ENCODE assay signal across 8 mouse cellular contexts in genomic region chr8:10153611-10154438, GRCm38 (mm10). TPM values are rescaled to one million over a fixed set of nuclear protein-coding genes. Genes with fewer than 3 reads are reported as not detected.
A peak's percentile ranks its signal among the peaks of the same experiment; 100 is the strongest.
DNase-seq lines count a peak whose midpoint lies in the region; ATAC-seq and TF ChIP-seq lines count a peak whose summit lies in the region.

Myo16 (plus strand) TSS chr8:10153911.

- peak within 1 kb of the TSS; percentile 41 for H3K4me3 ChIP-seq in embryonic fibroblast, embryonic 13.5 days (ENCODE audit: insufficient read depth, low read length)
- H3K4me3 ChIP-seq in intestine, embryonic 16.5 days (ENCODE audit: low read length) = peak within 1 kb of the TSS; percentile 56
- peak within 1 kb of the TSS; percentile 40 for H3K4me3 ChIP-seq in lung, postnatal 0 days (ENCODE audit: low read depth, low read length)
- H3K4me3 ChIP-seq in stomach, postnatal 0 days (ENCODE audit: low read depth, low read length) = peak within 1 kb of the TSS; percentile 51

- H3K27ac ChIP-seq in embryonic fibroblast, embryonic 13.5 days (ENCODE audit: insufficient read depth, low read length) = no peak within 1 kb of the TSS
- H3K27ac ChIP-seq in intestine, embryonic 16.5 days (ENCODE audit: low read length) = no peak within 1 kb of the TSS
- H3K27ac ChIP-seq in lung, postnatal 0 days (ENCODE audit: low read length) = no peak within 1 kb of the TSS
- H3K27ac ChIP-seq in stomach, postnatal 0 days (replicated peaks) = 0 out of 2 replicates have a peak within 1 kb of the TSS, but pooled peaks have one; percentile 8

- TF ChIP-seq CTCF in embryonic fibroblast, embryonic 13.5 days (IDR thresholded peaks at IDR 0.05; ENCODE audit: borderline replicate concordance, insufficient read depth, low read length) = no peak
- no peak for TF ChIP-seq CTCF in lung, postnatal 0 days (IDR thresholded peaks at IDR 0.05)
- no peak for TF ChIP-seq CTCF in stomach, postnatal 0 days (IDR thresholded peaks at IDR 0.05; ENCODE audit: low read depth)

- peak; percentile 8 for DNase-seq in gastrocnemius, postnatal 10 days
- no peak for DNase-seq in gastrocnemius, adult 18-20 months (ENCODE audit: low spot score)
- DNase-seq in ES-CJ7 (ENCODE audit: low read depth, low spot score) = peak; percentile 20
- no peak for DNase-seq in lung, postnatal 0 days (ENCODE audit: low spot score)
- DNase-seq in stomach, postnatal 0 days (ENCODE audit: low spot score) = peak; percentile 59
- no peak for DNase-seq in spleen, postnatal 4 days (ENCODE audit: low spot score in 2 of 2)

- no peak for TF ChIP-seq EP300 in lung, postnatal 0 days (IDR thresholded peaks at IDR 0.05)
- no peak for TF ChIP-seq EP300 in stomach, postnatal 0 days (optimal IDR thresholded peaks at IDR 0.05)

- WGBS in intestine, embryonic 16.5 days = 1% methylated on average over 59 of the region's 61 CpGs
- WGBS in lung, postnatal 0 days = 1% methylated on average over 56 of the region's 61 CpGs
- WGBS in stomach, postnatal 0 days = 2% methylated on average over 54 of the region's 61 CpGs

- peaks cover 16% of the 10 kb centered on the region; the same call in 1 of the 2 replicates for H3K27me3 ChIP-seq in intestine, embryonic 16.5 days (replicated peaks; ENCODE audit: control insufficient read depth, insufficient read depth, low read length)
- peaks cover 2% of the 10 kb centered on the region; the same call in 1 of the 2 replicates for H3K27me3 ChIP-seq in lung, postnatal 0 days (replicated peaks; ENCODE audit: insufficient read depth, low read length)
- no peaks in the 10 kb centered on the region; the same call in 1 of the 2 replicates for H3K27me3 ChIP-seq in stomach, postnatal 0 days (ENCODE audit: control insufficient read depth, insufficient read depth, low read length)

- no peak for TF ChIP-seq POLR2A in embryonic fibroblast, embryonic 13.5 days (IDR thresholded peaks at IDR 0.05; ENCODE audit: low read depth, low read length)

- peak; percentile 68 for ATAC-seq in intestine, embryonic 16.5 days
- ATAC-seq in lung, postnatal 0 days = peak; percentile 58
- ATAC-seq in stomach, postnatal 0 days (ENCODE audit: low FRiP score, low TSS enrichment) = peak; percentile 58

- no peaks in the 10 kb centered on the region for H3K36me3 ChIP-seq in intestine, embryonic 16.5 days (ENCODE audit: control insufficient read depth, insufficient read depth, low read length)
- no peaks in the 10 kb centered on the region for H3K36me3 ChIP-seq in lung, postnatal 0 days (ENCODE audit: insufficient read depth, low read length)
- no peaks in the 10 kb centered on the region for H3K36me3 ChIP-seq in stomach, postnatal 0 days (ENCODE audit: control insufficient read depth, insufficient read depth, low read length)

- H3K9ac ChIP-seq in intestine, embryonic 16.5 days (ENCODE audit: low read depth, low read length) = peak within 1 kb of the TSS; percentile 63
- H3K9ac ChIP-seq in lung, postnatal 0 days (replicated peaks; ENCODE audit: low read depth) = 0 out of 2 replicates have a peak within 1 kb of the TSS, but pooled peaks have one; percentile 19
- H3K9ac ChIP-seq in stomach, postnatal 0 days (ENCODE audit: low read length) = peak within 1 kb of the TSS; percentile 53

- peak within 1 kb of the TSS; percentile 87 for H3K4me2 ChIP-seq in intestine, embryonic 16.5 days (ENCODE audit: low read depth, low read length)
- peak within 1 kb of the TSS; percentile 82 for H3K4me2 ChIP-seq in lung, postnatal 0 days (replicated peaks; ENCODE audit: low read depth, low read length)
- peak within 1 kb of the TSS; percentile 95 for H3K4me2 ChIP-seq in stomach, postnatal 0 days (replicated peaks; ENCODE audit: low read depth)

- H3K9me3 ChIP-seq in intestine, embryonic 16.5 days (ENCODE audit: control insufficient read depth, low read length) = no peaks in the 10 kb centered on the region; the same call in 1 of the 2 replicates
- H3K9me3 ChIP-seq in lung, postnatal 0 days (ENCODE audit: low read length) = no peaks in the 10 kb centered on the region
- H3K9me3 ChIP-seq in stomach, postnatal 0 days (ENCODE audit: control insufficient read depth, low read length) = no peaks in the 10 kb centered on the region

- no peaks in the 10 kb centered on the region for H3K4me1 ChIP-seq in embryonic fibroblast, embryonic 13.5 days (ENCODE audit: control insufficient read depth, insufficient read depth, low read length)
- H3K4me1 ChIP-seq in intestine, embryonic 16.5 days (ENCODE audit: control insufficient read depth, insufficient read depth, low read length) = no peaks in the 10 kb centered on the region
- H3K4me1 ChIP-seq in lung, postnatal 0 days (ENCODE audit: insufficient read depth, low read depth, low read length) = no peaks in the 10 kb centered on the region
- no peaks in the 10 kb centered on the region for H3K4me1 ChIP-seq in stomach, postnatal 0 days (replicated peaks; ENCODE audit: control insufficient read depth, insufficient read depth)

RNA-seq across cellular contexts. Expression of gene Myo16, which starts in this region (rescaled TPM):
- 1 to 10 TPM; 3.9 to 5.3 TPM for total RNA-seq in gastrocnemius, postnatal 10 days (2021)
- total RNA-seq in gastrocnemius, adult 18-20 months (2021) = under 1 TPM; 0.12 to 0.21 TPM
- polyA plus RNA-seq in embryonic fibroblast, embryonic 13.5 days (2011; ENCODE audit: insufficient read length, low read depth, missing spikeins) = 0.12 TPM in 2 replicates
- 0.02 and 0.11 TPM in 2 replicates for polyA plus RNA-seq in intestine, embryonic 16.5 days (2015; fragmentation: Nextera tagmentation; extraction: Ambion mirVana)
- polyA plus RNA-seq in lung, postnatal 0 days (2015; fragmentation: Nextera tagmentation; extraction: Ambion mirVana) = 0.17 and 0.40 TPM in 2 replicates
- 1.5 and 1.7 TPM in 2 replicates for polyA plus RNA-seq in stomach, postnatal 0 days (2015; fragmentation: Nextera tagmentation; extraction: Ambion mirVana)

Comparison
In these comparisons a context has a peak if more than half of its experiments do, and no peak if none do; other contexts are left out.
1. RNA of gene Myo16 (total RNA-seq): 3.9 to 5.3 TPM in gastrocnemius, postnatal 10 days; 0.12 to 0.21 TPM in gastrocnemius, adult 18-20 months; every median in the first group is over 4 times any median in the second.
2. DNase-seq: peak in gastrocnemius, postnatal 10 days (single experiment), ES-CJ7 (single experiment) and stomach, postnatal 0 days (single experiment); none in gastrocnemius, adult 18-20 months (single experiment), lung, postnatal 0 days (single experiment) and spleen, postnatal 4 days (0 of 2).
3. Peak in ATAC-seq, H3K4me3 ChIP-seq, H3K9ac ChIP-seq and H3K4me2 ChIP-seq in intestine, embryonic 16.5 days; RNA of the gene not detected or under 1 TPM.
4. Peak in ATAC-seq, H3K4me3 ChIP-seq, H3K9ac ChIP-seq and H3K4me2 ChIP-seq in lung, postnatal 0 days; RNA of the gene not detected or under 1 TPM.
5. Peak in every context shown above with its lines, with median percentiles within 50 percentile points of each other: H3K4me3 ChIP-seq, ATAC-seq, H3K4me2 ChIP-seq and H3K9ac ChIP-seq.